Mouse (Mus musculus) embryonic stem cell, embryonic (primary cell): Measurements from ENCODE around the gene Foxm1.

ENCODE experiments used
- CTCF ChIA-PET, 4 experiments: fragments of 300-600 bp in 2 of 4; fragments of 350-600 bp in 2 of 4; sonication (Branson Sonifier 250); formaldehyde crosslinking; loops; one replicate each; lab custom pipeline; 2022; ENCODE audit warnings: inconsistent platforms in 2 of 4; lab: Charles Lee
- POLR2A ChIA-PET, 4 experiments: fragments of 300-600 bp in 2 of 4; fragments of 350-600 bp in 2 of 4; sonication (Branson Sonifier 250); formaldehyde crosslinking; loops; one replicate each; lab custom pipeline; 2022; ENCODE audit warnings: antibody characterized with exemption in 4 of 4, inconsistent platforms in 1 of 4; lab: Charles Lee

The Foxm1 gene

GRCm38 (mm10) chr6:128398996-128399395 lies 36.2 kb downstream of the Foxm1 start, which contains the start of gene Nrip2:
Gene Nrip2 (plus strand): TSS chr6:128399296.
- ChIA-PET POLR2A (interaction anchor here in 1 of 4 experiments (1.3 to 1.4 kb wide), 2 partner anchors 12 to 26 kb away, joined by 4 to 5 read pairs; partner anchors contain the start of gene Itfg2), CTCF (interaction anchor here in 2 of 4 experiments (1.2 to 2.4 kb wide), 3 partner anchors 12 to 198 kb away, joined by 3 to 11 read pairs (median 3); no protein-coding TSS in a partner anchor)

GRCm38 (mm10) chr6:128399421-128400185 lies 36.8 kb downstream of the Foxm1 start:
- POLR2A ChIA-PET = interaction anchor here in 3 of 4 experiments (0.6 to 1.6 kb wide), 10 partner anchors 11 to 254 kb away, joined by 3 to 6 read pairs (median 4); partner anchors contain the start of gene Itfg2 (in 1 of the 3)
- CTCF ChIA-PET = interaction anchor here in 3 of 4 experiments (0.5 to 2.4 kb wide), 6 partner anchors 11 to 622 kb away, joined by 3 to 11 read pairs (median 3); no protein-coding TSS in a partner anchor

GRCm38 (mm10) chr6:128404708-128405107 lies 41.9 kb downstream of the Foxm1 start:
- ChIA-PET POLR2A (interaction anchor here in 3 of 4 experiments (0.5 to 2.1 kb wide), 5 partner anchors 10 to 204 kb away, joined by 3 to 7 read pairs (median 5); no protein-coding TSS in a partner anchor), CTCF (interaction anchor here in 1 of 4 experiments (1.1 kb wide), 1 partner anchor 98 kb away, joined by 17 read pairs; no protein-coding TSS in a partner anchor)

- CTCF ChIA-PET = interaction anchor here in 1 of 4 experiments (0.5 to 0.9 kb wide), 4 partner anchors 9 to 428 kb away, joined by 3 to 4 read pairs (median 3); no protein-coding TSS in a partner anchor
- POLR2A ChIA-PET = interaction anchor here in 3 of 4 experiments (0.5 to 9.5 kb wide), 11 partner anchors 8 to 190 kb away, joined by 3 to 103 read pairs (median 3); partner anchors contain the start of gene Itfg2 (in 2 of the 3)
Observed at GRCm38 (mm10) chr6:128408544-128409125, 45.9 kb downstream of the Foxm1 start.

GRCm38 (mm10) chr6:128410305-128410704 lies 47.5 kb downstream of the Foxm1 start:
- POLR2A ChIA-PET = interaction anchor here (0.5 to 9.5 kb wide), 18 partner anchors 9 to 957 kb away, joined by 3 to 103 read pairs (median 4); partner anchors contain the start of genes Itfg2 (in 2 of the 4) and Nrip2 (in 1 of the 4)
- CTCF ChIA-PET = interaction anchor here (0.6 to 2.2 kb wide), 26 partner anchors 9 to 529 kb away, joined by 3 to 17 read pairs (median 4); partner anchors contain the start of gene Tspan9 (in 1 of the 4)

- ChIA-PET CTCF (interaction anchor here (0.5 to 2.2 kb wide), 82 partner anchors 9 to 1871 kb away, joined by 3 to 31 read pairs (median 4); partner anchors contain the start of genes Gm44596 (in 1 of the 4), Itfg2 (in 1 of the 4), Nrip2 (in 1 of the 4) and Tex52 (in 1 of the 4)), POLR2A (interaction anchor here (0.5 to 9.5 kb wide), 35 partner anchors 10 to 270 kb away, joined by 3 to 103 read pairs (median 4); partner anchors contain the start of genes Itfg2 (in 2 of the 4) and Nrip2 (in 1 of the 4))
Observed at GRCm38 (mm10) chr6:128411115-128411514, 48.3 kb downstream of the Foxm1 start.

GRCm38 (mm10) chr6:128416169-128416568 lies 53.4 kb downstream of the Foxm1 start:
- ChIA-PET POLR2A (interaction anchor here in 3 of 4 experiments (0.5 to 9.5 kb wide), 20 partner anchors 7 to 929 kb away, joined by 3 to 103 read pairs (median 4); partner anchors contain the start of gene Itfg2 (in 2 of the 3)), CTCF (interaction anchor here in 3 of 4 experiments (0.5 to 1.3 kb wide), 4 partner anchors 9 to 81 kb away, joined by 3 to 6 read pairs (median 5); partner anchors contain the start of gene Itfg2 (in 1 of the 3))

- ChIA-PET POLR2A (interaction anchor here in 3 of 4 experiments (0.7 to 1.3 kb wide), 6 partner anchors 28 to 198 kb away, joined by 3 to 5 read pairs (median 3); no protein-coding TSS in a partner anchor), CTCF (interaction anchor here in 1 of 4 experiments (0.5 to 1.1 kb wide), 3 partner anchors 9 to 49 kb away, joined by 4 read pairs; no protein-coding TSS in a partner anchor)
Observed at GRCm38 (mm10) chr6:128418076-128418475, 55.3 kb downstream of the Foxm1 start.

- CTCF ChIA-PET = interaction anchor here in 2 of 4 experiments (0.8 to 5.6 kb wide), 4 partner anchors 10 to 58 kb away, joined by 3 to 31 read pairs (median 4); no protein-coding TSS in a partner anchor
- POLR2A ChIA-PET = interaction anchor here (0.5 to 7.9 kb wide), 17 partner anchors 8 to 882 kb away, joined by 3 to 103 read pairs (median 5); no protein-coding TSS in a partner anchor
Observed at GRCm38 (mm10) chr6:128421036-128421435, 58.3 kb downstream of the Foxm1 start.

GRCm38 (mm10) chr6:128421480-128421879 lies 58.7 kb downstream of the Foxm1 start:
- CTCF ChIA-PET = interaction anchor here in 2 of 4 experiments (1.0 to 5.6 kb wide), 3 partner anchors 10 to 58 kb away, joined by 3 to 31 read pairs (median 4); no protein-coding TSS in a partner anchor
- POLR2A ChIA-PET = interaction anchor here in 3 of 4 experiments (0.5 to 7.9 kb wide), 16 partner anchors 7 to 882 kb away, joined by 3 to 103 read pairs (median 5); no protein-coding TSS in a partner anchor

GRCm38 (mm10) chr6:128423496-128424268 lies 60.9 kb downstream of the Foxm1 start:
- POLR2A ChIA-PET = interaction anchor here in 3 of 4 experiments (0.5 to 7.9 kb wide), 26 partner anchors 9 to 224 kb away, joined by 3 to 103 read pairs (median 10); partner anchors contain the start of gene Fkbp4 (in 1 of the 3)
- CTCF ChIA-PET = interaction anchor here in 2 of 4 experiments (1.1 to 5.6 kb wide), 3 partner anchors 12 to 22 kb away, joined by 3 to 31 read pairs (median 6); no protein-coding TSS in a partner anchor

GRCm38 (mm10) chr6:128424269-128425019 lies 61.7 kb downstream of the Foxm1 start, which contains the start of gene Itfg2:
Gene Itfg2 (minus strand): TSS chr6:128424931.
- CTCF ChIA-PET = interaction anchor here in 3 of 4 experiments (0.6 to 5.6 kb wide), 12 partner anchors 9 to 245 kb away, joined by 3 to 31 read pairs (median 4); no protein-coding TSS in a partner anchor
- POLR2A ChIA-PET = interaction anchor here (0.5 to 7.9 kb wide), 59 partner anchors 8 to 389 kb away, joined by 3 to 103 read pairs (median 5); partner anchors contain the start of genes Fkbp4 (in 1 of the 4) and Tulp3 (in 1 of the 4)

GRCm38 (mm10) chr6:128425046-128425445 lies 62.3 kb downstream of the Foxm1 start:
- CTCF ChIA-PET = interaction anchor here (0.6 to 5.6 kb wide), 15 partner anchors 9 to 291 kb away, joined by 3 to 31 read pairs (median 4); no protein-coding TSS in a partner anchor
- POLR2A ChIA-PET = interaction anchor here in 3 of 4 experiments (0.6 to 7.9 kb wide), 56 partner anchors 9 to 390 kb away, joined by 3 to 103 read pairs (median 5); partner anchors contain the start of genes Fkbp4 (in 1 of the 3) and Tulp3 (in 1 of the 3)
